Mouse (Mus musculus) E14TG2a.4 (cell line): ENCODE measurements around the gene Sv2a.

ENCODE experiments used
- CTCF ChIP-seq: conservative IDR thresholded peaks from 2 replicates; pipeline ENCODE4 v1.5.1; 2014; ENCODE audit warnings: low read length
- NANOG ChIP-seq: IDR thresholded peaks from 2 replicates; pipeline ENCODE4 v1.6.1; 2014; ENCODE audit warnings: borderline replicate concordance, low read length, mixed read lengths
- POU5F1 ChIP-seq: IDR thresholded peaks from 2 replicates; pipeline ENCODE4 v1.6.1; 2014; ENCODE audit warnings: low read length, borderline replicate concordance

DNA sequence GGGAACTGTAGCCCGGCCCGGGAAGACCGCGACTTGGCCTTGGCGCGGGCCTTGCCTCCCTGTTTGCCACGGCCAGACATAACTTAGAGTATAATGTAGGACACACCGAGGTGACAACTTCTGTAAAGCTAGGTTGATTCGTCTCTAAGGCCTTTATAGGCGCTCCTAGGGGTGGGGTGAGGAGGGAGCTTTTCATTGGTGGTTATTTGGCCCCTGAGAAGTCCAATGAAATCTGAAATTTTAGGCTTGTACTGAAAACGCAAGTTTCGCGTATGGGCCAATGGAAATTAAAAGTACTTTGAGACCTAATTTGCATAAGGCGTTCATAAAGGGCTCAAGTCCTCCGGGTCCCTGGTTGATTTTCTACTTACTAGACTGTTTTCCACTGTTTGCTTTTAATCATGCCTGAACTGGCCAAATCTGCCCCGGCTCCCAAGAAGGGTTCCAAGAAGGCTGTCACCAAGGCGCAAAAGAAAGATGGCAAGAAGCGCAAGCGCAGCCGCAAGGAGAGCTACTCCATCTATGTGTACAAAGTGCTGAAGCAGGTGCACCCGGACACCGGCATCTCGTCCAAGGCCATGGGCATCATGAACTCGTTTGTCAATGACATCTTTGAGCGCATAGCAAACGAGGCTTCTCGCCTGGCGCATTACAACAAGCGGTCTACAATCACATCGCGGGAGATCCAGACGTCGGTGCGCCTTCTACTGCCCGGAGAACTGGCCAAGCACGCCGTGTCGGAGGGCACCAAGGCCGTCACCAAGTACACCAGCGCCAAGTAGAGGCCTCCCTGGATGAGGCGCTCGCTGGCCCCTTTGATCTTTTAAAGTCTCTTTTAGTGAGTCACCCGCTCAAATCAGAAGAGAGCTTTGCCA is 40.1 kb downstream of the Sv2a start, which contains the start of the genes Hist2h2ac and Hist2h2be:
- TF ChIP-seq NANOG (no peak), CTCF (no peak), POU5F1 (no peak)
